Mouse (Mus musculus) CH12.LX (cell line): Measurements from ENCODE around the gene Capn2. TPM values are rescaled to one million over a fixed set of nuclear protein-coding genes. Genes with fewer than 3 reads are reported as not detected.

Experiments
- DNase-seq: peaks from one replicate; pipeline ENCODE4 v3.0.0-alpha.2; 2013; ENCODE audit errors: extremely low read depth
- H3K27ac ChIP-seq: 2 replicates; pipeline ENCODE4 v1.5.1; 2012; ENCODE audit warnings: low read depth, mild to moderate bottlenecking, control low read depth, moderate library complexity; ENCODE audit not compliant: insufficient read depth
- H3K27me3 ChIP-seq: replicated peaks from 2 replicates; pipeline ENCODE3; 2012; ENCODE audit warnings: inconsistent platforms
- H3K36me3 ChIP-seq, 2 experiments: replicated peaks in 1 of 2; 2 replicates each; pipeline versions ENCODE3 to v1.6.1; 2012; ENCODE audit warnings: inconsistent platforms in 1 of 2, low read length in 1 of 2, mild to moderate bottlenecking in 1 of 2, mixed read lengths in 1 of 2, moderate library complexity in 1 of 2; ENCODE audit not compliant: control insufficient read depth in 1 of 2, insufficient read depth in 1 of 2
- H3K4me1 ChIP-seq, 2 experiments: 2 replicates each; pipeline ENCODE4 v1.6.1; 2012; ENCODE audit warnings: inconsistent platforms in 1 of 2, moderate library complexity in 1 of 2; ENCODE audit not compliant: insufficient read depth in 2 of 2, control insufficient read depth in 1 of 2
- H3K4me2 ChIP-seq: 2 replicates; pipeline ENCODE4 v1.6.1; 2012; ENCODE audit warnings: low read depth, mild to moderate bottlenecking, control low read depth; ENCODE audit not compliant: poor library complexity, insufficient read depth, severe bottlenecking
- H3K4me3 ChIP-seq, 3 experiments: fragments of 150-350 bp in 1 of 3; sonication (generic) in 1 of 3; replicated peaks in 1 of 3; 2 replicates each; pipeline versions ENCODE3 to v1.5.1; 2011 to 2012; ENCODE audit warnings: low read depth in 2 of 3, low read length in 2 of 3, mild to moderate bottlenecking in 2 of 3, moderate library complexity in 2 of 3, control low read depth in 1 of 3, improper control_type of control experiment in 1 of 3, inconsistent platforms in 1 of 3, mixed read lengths in 1 of 3; ENCODE audit not compliant: poor library complexity in 1 of 3
- H3K79me2 ChIP-seq: replicated peaks from 2 replicates; pipeline ENCODE4 v1.6.1; 2012; ENCODE audit warnings: mild to moderate bottlenecking, moderate library complexity; ENCODE audit not compliant: control insufficient read depth, poor library complexity, insufficient read depth, severe bottlenecking; ENCODE audit errors: extremely low read depth
- H3K9ac ChIP-seq: 2 replicates; pipeline ENCODE4 v1.6.1; 2012; ENCODE audit warnings: low read depth, mild to moderate bottlenecking, control low read depth, moderate library complexity; ENCODE audit not compliant: insufficient read depth
- H3K9me3 ChIP-seq: replicated peaks from 2 replicates; pipeline ENCODE3; 2012; ENCODE audit warnings: low read length, inconsistent platforms, mixed read lengths
- CHD1 ChIP-seq: IDR thresholded peaks from 2 replicates; pipeline ENCODE4 v1.6.1; 2012; ENCODE audit warnings: low read depth, low read length, improper control_type of control experiment, inconsistent platforms
- CHD2 ChIP-seq: IDR thresholded peaks from 2 replicates; pipeline ENCODE4 v1.6.1; 2011; ENCODE audit warnings: low read length, improper control_type of control experiment
- E2F4 ChIP-seq: IDR thresholded peaks from 2 replicates; pipeline ENCODE4 v1.6.1; 2011; ENCODE audit warnings: low read depth, low read length, improper control_type of control experiment; ENCODE audit not compliant: insufficient replicate concordance
- ELF1 ChIP-seq: IDR thresholded peaks from 2 replicates; pipeline ENCODE4 v1.6.1; 2014; ENCODE audit warnings: low read depth, mild to moderate bottlenecking, inconsistent platforms, low read length, improper control_type of control experiment
- EP300 ChIP-seq: IDR thresholded peaks from 2 replicates; pipeline ENCODE4 v1.6.1; 2011; ENCODE audit warnings: low read length, improper control_type of control experiment
- ETS1 ChIP-seq: conservative IDR thresholded peaks from 2 replicates; pipeline ENCODE4 v1.6.1; 2012; ENCODE audit warnings: low read depth, mild to moderate bottlenecking, inconsistent platforms, low read length, improper control_type of control experiment, moderate library complexity
- GABPA ChIP-seq: IDR thresholded peaks from 2 replicates; pipeline ENCODE4 v1.6.1; 2012; ENCODE audit warnings: low read depth, low read length, improper control_type of control experiment, inconsistent platforms; ENCODE audit not compliant: insufficient replicate concordance
- HCFC1 ChIP-seq: IDR thresholded peaks from 2 replicates; pipeline ENCODE4 v1.6.1; 2012; ENCODE audit warnings: low read depth, mild to moderate bottlenecking, inconsistent platforms, low read length, improper control_type of control experiment
- IRF4 ChIP-seq: IDR thresholded peaks from 2 replicates; pipeline ENCODE4 v1.6.1; 2014; ENCODE audit warnings: low read depth, mild to moderate bottlenecking, inconsistent platforms, low read length, improper control_type of control experiment
- JUN ChIP-seq: IDR thresholded peaks from 2 replicates; pipeline ENCODE4 v1.6.1; 2011; ENCODE audit warnings: low read depth, mild to moderate bottlenecking, low read length, improper control_type of control experiment, moderate library complexity; ENCODE audit not compliant: insufficient read depth
- KAT2A ChIP-seq: IDR thresholded peaks from 2 replicates; pipeline ENCODE4 v1.6.1; 2012; ENCODE audit warnings: low read length, improper control_type of control experiment, inconsistent platforms; ENCODE audit not compliant: insufficient replicate concordance
- MAFK ChIP-seq: IDR thresholded peaks from 2 replicates; pipeline ENCODE4 v1.6.1; 2011; ENCODE audit warnings: low read length, improper control_type of control experiment; ENCODE audit not compliant: insufficient replicate concordance
- MAX ChIP-seq: IDR thresholded peaks from 2 replicates; pipeline ENCODE4 v1.6.1; 2011; ENCODE audit warnings: low read length, improper control_type of control experiment
- NELFE ChIP-seq: IDR thresholded peaks from 2 replicates; pipeline ENCODE4 v1.6.1; 2011; ENCODE audit warnings: low read depth, low read length, improper control_type of control experiment
- SIN3A ChIP-seq: IDR thresholded peaks from 2 replicates; pipeline ENCODE4 v1.6.1; 2012; ENCODE audit warnings: low read length, improper control_type of control experiment, inconsistent platforms
- SMC3 ChIP-seq: IDR thresholded peaks from 2 replicates; pipeline ENCODE4 v1.6.1; 2011; ENCODE audit warnings: low read depth, low read length, improper control_type of control experiment
- TBP ChIP-seq: conservative IDR thresholded peaks from 2 replicates; pipeline ENCODE4 v1.6.1; 2011; ENCODE audit warnings: low read depth, low read length, improper control_type of control experiment
- TCF12 ChIP-seq: IDR thresholded peaks from 2 replicates; pipeline ENCODE4 v1.6.1; 2014; ENCODE audit warnings: low read depth, mild to moderate bottlenecking, inconsistent platforms, low read length, improper control_type of control experiment
- UBTF ChIP-seq: IDR thresholded peaks from 2 replicates; pipeline ENCODE4 v1.6.1; 2012; ENCODE audit warnings: low read depth, mild to moderate bottlenecking, inconsistent platforms, low read length, improper control_type of control experiment, moderate library complexity
- ZC3H11A ChIP-seq: IDR thresholded peaks from 2 replicates; pipeline ENCODE4 v1.6.1; 2012; ENCODE audit warnings: low read depth, mild to moderate bottlenecking, inconsistent platforms, low read length, improper control_type of control experiment
- ZMIZ1 ChIP-seq: IDR thresholded peaks from 2 replicates; pipeline ENCODE4 v1.6.1; 2012; ENCODE audit warnings: low read depth, mild to moderate bottlenecking, inconsistent platforms, low read length, improper control_type of control experiment
- ZNF384 ChIP-seq: IDR thresholded peaks from 2 replicates; pipeline ENCODE4 v1.6.1; 2012; ENCODE audit warnings: low read depth, low read length, improper control_type of control experiment, inconsistent platforms
- dilution Hi-C: fragments of 300-500 bp; cut with MboI; formaldehyde crosslinking; loops from 2 replicates; pipeline ENCODE4 v1.14.3; 2020; ENCODE audit warnings: low sequenced_read_pairs; ENCODE audit not compliant: extremely low pct_unique_long_range_greater_than_20kb, extremely low pct_ligation_motif_present
- in situ Hi-C: fragments of 300-500 bp; cut with MboI; formaldehyde crosslinking; loops from 3 replicates; pipeline ENCODE4 v1.14.3; 2019; ENCODE audit warnings: low sequenced_read_pairs, low pct_ligation_motif_present, low pct_unique_long_range_greater_than_20kb, mixed read lengths
- polyA plus RNA-seq: library from polyadenylated mRNA; unstranded; fragments of >175 nt; gene quantifications from 2 replicates; pipeline ENCODE4 v1.2.1, GENCODE M21; 2012; ENCODE audit warnings: low read depth; ENCODE audit not compliant: insufficient read length
- total RNA-seq, 2 experiments: library from RNA; depleted of rRNA; stranded (reverse); fragments of 300-350 nt in 1 of 2; fragments of >200 nt in 1 of 2; gene quantifications; 2 replicates each; pipeline ENCODE4 v1.2.3; 2012 to 2014

Gene Capn2
- total and polyA plus RNA-seq, 3 experiments, result 10.9 to 28.1 (median 15.0) TPM

DNA sequence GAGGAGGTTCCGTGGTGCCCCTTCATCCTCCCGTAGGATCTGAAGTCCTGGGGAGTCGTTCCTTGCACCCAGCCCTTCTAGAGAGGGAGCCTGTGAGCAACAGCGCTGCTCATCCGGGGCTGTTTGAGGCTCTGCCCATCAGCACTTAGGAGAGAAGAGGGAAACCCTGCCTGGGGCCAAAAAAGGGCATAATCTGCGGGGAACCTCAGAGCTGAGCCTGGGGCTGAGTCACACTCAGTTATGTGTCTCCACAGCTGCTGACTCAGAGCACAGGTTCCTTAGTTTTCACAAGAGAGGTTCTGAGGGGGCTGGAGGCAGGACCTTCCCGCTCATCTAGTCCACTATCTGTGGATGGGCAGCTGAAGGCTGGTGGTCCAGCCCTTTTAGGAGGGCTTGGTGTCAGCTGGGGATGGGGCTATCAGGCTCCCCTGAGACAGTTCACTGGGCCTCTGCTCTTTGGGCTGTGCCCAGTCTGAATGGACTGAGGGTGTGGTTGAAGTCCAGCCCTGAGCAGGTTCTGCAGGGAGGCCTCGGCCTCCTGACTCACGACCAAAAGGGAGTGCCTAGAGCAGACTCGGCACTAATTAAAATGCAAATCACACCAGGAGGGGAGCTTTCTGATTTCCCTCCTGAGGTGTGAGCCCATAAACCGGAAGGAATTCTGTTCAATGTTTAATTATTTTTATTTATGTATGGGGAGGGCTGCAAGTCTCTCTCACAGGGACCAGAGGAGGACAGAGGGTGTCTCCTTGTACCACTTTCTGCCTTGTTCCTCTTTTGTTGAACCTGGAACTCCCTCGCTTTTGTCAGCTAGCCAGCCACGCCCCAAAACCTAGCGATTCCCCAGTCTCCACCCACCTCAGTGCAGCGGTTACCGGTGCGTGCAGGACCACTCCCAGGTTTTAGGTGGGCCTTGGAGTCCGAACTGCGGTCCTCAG, 10.8 kb upstream of the Capn2 start:
- Histone ChIP-seq H3K9me3 (peaks cover 8% of the 10 kb centered on the region), H3K9ac (no peak overlapping the region; the same call in 1 of the 2 replicates), H3K27me3 (peaks cover 22% of the 10 kb centered on the region), H3K4me1 (peaks cover 3 to 18% of the 10 kb centered on the region in 2 experiments; a peak in 3 of 4 replicates), H3K79me2 (no peaks in the 10 kb centered on the region), H3K4me3 (peak overlapping the region; percentile 24 to 35 (median 24)), H3K4me2 (peak overlapping the region; percentile 70), H3K27ac (no peak overlapping the region), H3K36me3 (no peaks in the 10 kb centered on the region)
- in situ Hi-C loops, result no loop called here
- peak; percentile 69 for DNase-seq
- TF ChIP-seq ETS1, result peak; percentile 60
- TF ChIP-seq IRF4, result peak; percentile 52; the same call in 1 of the 2 replicates
- no peak for TF ChIP-seq UBTF
- TF ChIP-seq GABPA, result no peak
- no peak for TF ChIP-seq JUN
- no peak for TF ChIP-seq KAT2A
- peak; percentile 13; the same call in 1 of the 2 replicates for TF ChIP-seq TCF12
- no peak for TF ChIP-seq SMC3
- TF ChIP-seq SIN3A, result no peak
- TF ChIP-seq ZMIZ1, result no peak
- 0 out of 2 replicates have a peak, but pooled peaks have one; percentile 16 for TF ChIP-seq ELF1
- TF ChIP-seq NELFE, result no peak
- TF ChIP-seq TBP, result 0 out of 2 replicates have a peak, but pooled peaks have one; percentile 53
- no peak for TF ChIP-seq CHD1
- TF ChIP-seq MAX, result no peak
- peak; percentile 40; the same call in 1 of the 2 replicates for TF ChIP-seq EP300
- no peak for TF ChIP-seq ZC3H11A
- no peak for TF ChIP-seq HCFC1
- TF ChIP-seq ZNF384, result no peak
- TF ChIP-seq CHD2, result no peak
- TF ChIP-seq MAFK, result peak; percentile 30; the same call in 1 of the 2 replicates
- TF ChIP-seq E2F4, result no peak
- dilution Hi-C loops, result no loop called here
